Mouse (Mus musculus) right cerebral cortex, postnatal 14 days (tissue): ENCODE data around the gene Avl9.

Experiments
- DNase-seq: peaks from one replicate; pipeline ENCODE4 v3.0.0; 2022

Avl9 gene

DNA sequence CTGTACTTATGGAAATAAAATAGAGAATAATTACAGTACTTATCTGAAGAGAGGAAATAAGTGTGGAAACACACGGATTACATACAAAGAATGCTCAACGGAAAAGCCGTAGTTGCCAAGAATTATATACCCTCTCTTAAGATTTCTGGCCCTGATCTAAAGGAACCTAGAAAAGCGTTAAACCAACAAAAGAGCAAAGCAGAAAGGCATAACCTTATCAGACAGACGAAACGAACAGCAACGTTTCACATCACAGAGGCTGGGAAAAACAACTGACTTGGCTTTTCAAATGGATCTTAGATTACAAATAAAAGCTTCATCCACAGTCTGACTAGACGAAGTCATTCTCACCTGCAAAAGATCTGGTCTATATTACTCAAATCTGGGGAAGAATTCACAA is 81.5 kb downstream of the Avl9 start:
- DNase-seq, result no peak

DNA sequence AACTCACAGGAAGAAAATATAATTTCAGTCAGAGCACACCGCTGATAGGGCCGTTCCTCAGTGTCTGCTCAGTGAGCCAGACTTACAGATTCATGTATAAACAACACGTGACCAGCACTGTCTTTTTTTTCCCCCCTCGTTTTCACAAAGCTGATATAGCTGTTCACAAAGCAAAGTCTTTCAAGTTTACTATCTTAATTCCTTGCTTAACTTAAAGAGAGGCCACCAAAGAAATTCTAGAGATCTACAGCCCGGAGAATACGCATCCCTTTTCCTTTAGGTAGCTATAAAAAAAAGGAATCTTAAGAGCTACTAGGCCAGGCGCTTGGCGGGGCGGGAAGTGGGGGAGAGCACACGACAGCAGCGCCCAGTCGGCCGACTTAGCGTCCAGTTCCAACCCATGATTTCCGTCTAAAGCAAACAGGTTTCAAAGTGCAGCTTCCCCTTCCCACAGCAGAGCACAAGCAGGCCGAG is 82.0 kb downstream of the Avl9 start:
- DNase-seq, result peak; percentile 25

DNA sequence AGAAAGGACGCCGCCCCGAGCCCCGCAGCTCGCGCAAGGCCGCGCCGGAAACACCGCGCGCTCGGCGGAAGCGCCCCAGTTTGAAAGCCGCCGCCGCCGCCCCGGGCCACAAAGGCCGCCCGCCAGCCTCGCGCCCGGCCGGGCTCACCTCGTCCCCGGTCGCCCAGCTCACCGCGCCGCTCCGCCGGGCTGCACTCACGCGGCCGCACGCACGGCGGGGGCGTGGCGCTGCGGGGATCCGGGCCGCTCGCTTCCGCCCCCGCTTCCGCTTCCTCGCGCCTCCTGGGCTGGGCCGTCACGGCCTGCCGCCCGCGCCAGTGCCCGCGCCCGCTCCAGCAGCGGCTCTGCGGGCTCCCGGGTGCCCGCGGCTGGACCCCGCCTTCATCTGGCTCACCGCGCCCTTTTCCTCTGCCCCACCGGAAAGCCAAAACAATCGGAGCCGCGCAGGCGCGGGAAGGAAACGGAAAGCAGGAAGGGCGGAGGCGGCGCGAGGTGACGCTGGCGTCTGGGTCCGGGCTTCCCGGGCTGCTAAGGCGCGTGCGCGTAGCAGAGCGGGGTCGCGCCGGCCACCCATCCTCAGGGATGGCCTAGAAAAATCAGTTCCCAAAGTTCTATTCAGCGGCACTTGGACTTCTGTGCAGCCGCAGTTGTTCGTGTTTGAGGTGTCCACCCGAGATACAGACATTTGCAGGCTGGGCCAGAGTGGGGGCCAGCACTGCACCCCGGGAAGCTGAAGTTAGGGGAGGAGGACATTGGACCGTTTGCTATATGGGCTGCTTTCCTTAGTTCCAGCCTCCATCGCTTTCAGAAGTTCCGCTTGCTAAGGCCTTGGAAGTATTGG is 82.8 kb downstream of the Avl9 start, which contains the start of gene Kbtbd2:
TSS of gene Kbtbd2 (minus strand) at position 503 of the 841 bp plus-strand sequence.
- DNase-seq, result peak; percentile 94

DNA sequence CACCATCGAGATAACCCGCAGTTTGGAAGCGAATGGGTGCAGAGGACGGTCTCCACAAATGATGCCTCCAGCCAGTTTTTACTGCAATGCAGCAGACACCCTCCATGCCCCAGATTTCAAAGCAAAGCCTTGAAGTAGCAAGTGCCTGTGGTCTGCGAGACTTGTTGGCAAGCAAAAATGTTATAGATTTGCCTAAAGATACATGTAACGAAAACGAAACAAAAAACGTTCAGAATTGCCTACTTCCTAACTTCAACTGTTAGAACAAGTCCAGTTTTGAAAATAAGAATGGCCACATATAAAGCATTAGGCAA is 83.4 kb downstream of the Avl9 start:
- no peak for DNase-seq

DNA sequence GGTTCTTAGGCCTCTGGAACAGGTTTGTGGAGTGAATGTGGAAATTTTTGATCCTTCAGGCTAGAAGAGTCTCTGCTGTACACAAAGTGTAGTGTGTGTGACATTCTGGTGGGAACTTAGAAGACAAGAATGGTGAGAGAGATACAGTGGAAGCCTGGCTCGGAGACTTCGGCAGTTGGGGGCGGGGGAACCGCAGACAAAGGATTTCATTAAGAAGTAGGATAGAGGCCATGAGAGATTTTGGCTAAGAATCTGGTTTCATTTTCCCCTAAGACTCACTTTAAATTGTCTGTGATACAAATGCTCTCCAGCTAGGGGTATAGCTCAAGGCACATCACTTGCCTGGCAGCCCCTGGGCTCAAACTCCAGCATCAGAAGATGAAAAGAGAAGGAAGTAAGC is 90.3 kb downstream of the Avl9 start:
- DNase-seq, result no peak

DNA sequence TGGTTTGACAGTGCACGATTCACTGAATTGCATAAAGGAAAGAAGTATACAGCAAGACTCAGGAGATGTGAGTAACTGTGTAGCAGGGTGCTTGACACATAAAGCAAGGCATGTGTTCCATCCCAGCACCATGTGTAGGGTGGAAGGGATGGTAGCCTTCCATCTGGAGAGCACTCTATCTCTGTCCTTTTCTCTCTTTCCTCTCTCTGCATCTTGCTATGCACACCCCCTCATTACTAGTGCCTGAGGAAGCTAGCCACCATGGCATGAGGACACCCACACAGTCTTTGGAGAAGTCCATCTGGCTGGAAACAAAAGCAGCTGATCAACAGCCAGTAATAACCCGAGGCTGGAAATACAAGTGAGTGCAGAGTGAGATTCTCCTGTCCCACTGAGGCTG is 91.5 kb downstream of the Avl9 start:
- DNase-seq, result no peak

DNA sequence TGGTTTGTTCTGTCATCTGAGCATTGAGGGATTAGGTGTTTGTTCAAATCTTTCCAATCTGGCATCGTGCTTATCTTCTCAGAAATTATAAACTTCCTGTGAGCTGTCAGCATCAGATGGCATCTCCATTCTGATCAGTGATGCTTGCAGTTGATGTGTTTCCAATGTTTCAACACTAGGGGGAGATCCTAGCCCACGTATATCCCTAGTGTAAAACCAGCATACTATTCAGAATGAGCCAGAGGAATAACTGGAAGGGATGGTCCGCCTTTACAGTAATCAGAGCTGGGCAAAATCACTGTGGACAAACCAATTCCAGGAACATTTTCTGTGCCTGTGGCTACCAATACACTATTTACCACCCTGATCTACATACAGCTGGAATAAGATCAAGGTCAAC is 94.0 kb downstream of the Avl9 start:
- no peak for DNase-seq
